Mouse (Mus musculus) liver, postnatal 0 days (tissue): ENCODE results near the gene Dusp18. TPM values are rescaled to one million over a fixed set of nuclear protein-coding genes. Genes with fewer than 3 reads are reported as not detected.

Experiments
- ATAC-seq: fragments of 200-750 bp; cut with Nextera tagmentation; 2 replicates; pipeline ENCODE4 v1.8.0; 2017; ENCODE audit warnings: mild to moderate bottlenecking, moderate library complexity
- DNase-seq: peaks from one replicate; pipeline ENCODE4 v3.0.0-alpha.2; 2016
- H3K27ac ChIP-seq: fragments of 300-500 bp; sonication (generic); 2 replicates; pipeline ENCODE4 v1.5.1; 2014; ENCODE audit warnings: antibody characterized with exemption, moderate library complexity, mild to moderate bottlenecking, low read depth
- H3K27me3 ChIP-seq: fragments of 300-500 bp; sonication (generic); 2 replicates; pipeline ENCODE4 v1.6.1; 2014; ENCODE audit warnings: low read length, control low read depth, mixed read lengths; ENCODE audit not compliant: insufficient read depth
- H3K36me3 ChIP-seq: fragments of 300-500 bp; sonication (generic); replicated peaks from 2 replicates; pipeline ENCODE4 v1.6.1; 2014; ENCODE audit warnings: mild to moderate bottlenecking, control low read depth, low read length, moderate library complexity, mixed read lengths; ENCODE audit not compliant: insufficient read depth
- H3K4me1 ChIP-seq: fragments of 300-500 bp; sonication (generic); 2 replicates; pipeline ENCODE4 v1.6.1; 2014; ENCODE audit warnings: antibody characterized with exemption, mild to moderate bottlenecking, control low read depth; ENCODE audit not compliant: insufficient read depth
- H3K4me2 ChIP-seq: fragments of 300-500 bp; sonication (generic); 2 replicates; pipeline ENCODE4 v1.6.1; 2014; ENCODE audit warnings: low read depth, mild to moderate bottlenecking, low read length, moderate library complexity, mixed read lengths
- H3K4me3 ChIP-seq: fragments of 300-500 bp; sonication (generic); 2 replicates; pipeline ENCODE4 v1.5.1; 2014; ENCODE audit warnings: low read depth, low read length
- H3K9ac ChIP-seq: fragments of 300-500 bp; sonication (generic); replicated peaks from 2 replicates; pipeline ENCODE4 v1.6.1; 2014; ENCODE audit warnings: mild to moderate bottlenecking, moderate library complexity
- H3K9me3 ChIP-seq: fragments of 300-500 bp; sonication (generic); 2 replicates; pipeline ENCODE4 v1.6.1; 2016; ENCODE audit warnings: mild to moderate bottlenecking, control low read depth, low read length, mixed read lengths
- CTCF ChIP-seq: sonication (generic); IDR thresholded peaks from 2 replicates; pipeline ENCODE4 v1.5.1; 2016; ENCODE audit warnings: antibody characterized with exemption, low read depth
- EP300 ChIP-seq: IDR thresholded peaks from 2 replicates; pipeline ENCODE4 v1.6.1; 2016; ENCODE audit warnings: antibody characterized with exemption, low read depth, mild to moderate bottlenecking
- WGBS: fragments of 180-500 bp; shearing (Covaris S2); extraction: QIAGEN DNeasy Blood & Tissue Kit; methylation state at CpG from one replicate; pipeline ENCODE4 v1.1.7; 2014; ENCODE audit not compliant: insufficient replicate concordance; 5-methylcytosine and 5-hydroxymethylcytosine counted together
- polyA plus RNA-seq: library from polyadenylated mRNA; unstranded; fragments of >200 nt; fragmentation: Nextera tagmentation; extraction: Ambion mirVana; gene quantifications from 2 replicates; pipeline ENCODE4 v1.2.1, GENCODE M21; 2015

Gene Dusp18
- polyA plus RNA-seq, 1 experiment from 2014 or later = 0.27 TPM

DNA sequence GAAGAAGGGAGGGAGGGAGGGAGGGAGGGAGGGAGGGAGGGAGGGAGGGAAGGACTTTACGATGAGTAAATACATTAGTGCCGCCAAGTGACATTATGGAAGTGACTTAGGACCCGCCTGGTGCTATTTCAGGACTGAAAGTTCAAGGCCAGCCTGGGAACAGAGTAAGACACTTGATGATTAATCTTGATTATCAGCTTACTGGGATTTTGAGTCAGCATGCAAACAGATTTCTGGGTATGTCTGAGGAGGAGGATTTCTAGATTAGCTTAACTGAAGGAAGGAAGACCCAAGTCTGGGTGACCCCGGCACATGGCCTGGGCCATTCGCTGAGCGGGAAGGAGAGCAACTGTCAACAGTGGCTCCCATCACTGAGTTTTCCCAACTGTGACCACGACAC lies 25.4 kb downstream of the Dusp18 start:
- H3K4me1 ChIP-seq = no peaks in the 10 kb centered on the region
- peaks cover 32% of the 10 kb centered on the region for H3K36me3 ChIP-seq
- H3K27ac ChIP-seq = no peak overlapping the region
- H3K9me3 ChIP-seq = no peaks in the 10 kb centered on the region
- DNase-seq (no peak), ATAC-seq (no peak)
- H3K9ac ChIP-seq = no peak overlapping the region
- TF ChIP-seq EP300 = no peak
- no peak for TF ChIP-seq CTCF
- H3K27me3 ChIP-seq = no peaks in the 10 kb centered on the region
- H3K4me2 ChIP-seq = no peak overlapping the region
- H3K4me3 ChIP-seq = no peak overlapping the region
- 79% methylated on average over 7 of the region's 7 CpGs for WGBS

DNA sequence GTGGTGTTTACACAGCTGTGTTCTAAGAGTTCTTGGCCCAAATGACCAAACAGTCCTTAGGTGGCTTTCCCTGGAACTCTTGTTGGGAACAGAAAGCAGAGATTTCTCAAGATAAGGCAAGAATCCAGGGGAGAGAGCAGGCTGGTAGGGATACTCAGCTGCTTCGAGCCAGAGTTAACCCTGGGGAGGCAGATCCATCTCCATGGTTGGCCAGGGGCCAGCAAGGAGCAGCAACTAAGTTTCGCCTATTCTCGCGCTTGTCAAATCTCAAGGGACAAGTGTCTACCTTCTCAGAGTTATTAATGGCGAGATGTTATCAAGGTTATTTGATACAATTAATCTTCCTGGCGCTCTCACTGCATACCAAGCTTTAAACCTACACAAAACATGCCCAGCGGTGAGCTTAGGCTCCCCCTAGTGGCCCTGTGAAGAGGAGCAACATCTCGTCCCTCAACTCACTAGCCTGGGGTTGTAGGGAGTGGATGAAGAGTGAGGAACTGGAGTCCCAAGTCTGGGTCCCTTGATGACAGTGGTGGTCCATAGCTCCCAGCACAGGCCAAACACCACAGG lies 26.3 kb downstream of the Dusp18 start:
- TF ChIP-seq CTCF = peak; percentile 81
- TF ChIP-seq EP300 = no peak
- Histone ChIP-seq H3K36me3 (peaks cover 40% of the 10 kb centered on the region), H3K27ac (no peak overlapping the region), H3K4me2 (no peak overlapping the region), H3K4me1 (no peaks in the 10 kb centered on the region), H3K9ac (no peak overlapping the region), H3K27me3 (no peaks in the 10 kb centered on the region), H3K4me3 (no peak overlapping the region), H3K9me3 (no peaks in the 10 kb centered on the region)
- no peak for ATAC-seq
- 33% methylated on average over 8 of the region's 8 CpGs for WGBS
- DNase-seq = peak; percentile 45

DNA sequence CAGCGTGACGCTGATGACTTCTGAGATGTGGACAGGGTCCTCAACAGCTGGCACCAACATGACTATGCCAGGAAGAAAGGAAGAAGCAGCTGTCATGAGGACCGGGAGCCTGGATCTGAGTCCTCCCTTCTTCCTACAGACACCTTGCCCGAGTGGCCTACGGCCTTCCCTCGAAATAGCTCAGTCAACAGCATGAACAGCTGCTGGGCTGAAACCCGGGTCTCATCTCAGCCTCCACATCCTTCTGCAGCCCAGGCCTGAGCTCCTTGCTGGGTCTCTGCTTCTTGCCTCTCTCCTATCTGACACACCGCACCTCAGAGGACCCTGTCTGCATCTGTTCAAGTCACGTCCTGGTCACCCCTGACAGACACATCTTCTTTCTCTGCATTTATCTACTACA lies 27.1 kb downstream of the Dusp18 start:
- WGBS = 83% methylated on average over 9 of the region's 9 CpGs
- no peaks in the 10 kb centered on the region for H3K9me3 ChIP-seq

DNA sequence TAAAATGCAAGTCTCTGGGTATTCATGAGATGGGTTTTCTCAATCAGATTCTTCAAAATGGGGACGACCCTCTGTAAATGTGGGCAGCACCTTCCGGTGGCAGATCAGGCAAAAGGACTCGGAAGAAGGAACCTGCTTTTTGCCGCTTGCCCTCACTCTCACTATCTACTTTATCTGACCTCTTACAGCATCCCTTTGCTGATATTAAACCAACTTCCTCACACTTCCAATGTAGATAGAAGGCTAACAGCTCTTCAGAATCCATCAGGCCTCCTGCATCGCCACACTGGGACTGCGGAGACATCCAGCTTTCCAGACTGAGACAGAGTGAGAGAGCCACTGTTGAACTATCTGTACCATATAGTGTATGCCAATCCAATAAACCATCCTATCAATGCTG lies 27.7 kb downstream of the Dusp18 start:
- no peaks in the 10 kb centered on the region for H3K4me1 ChIP-seq
- H3K4me2 ChIP-seq = no peak overlapping the region
- ATAC-seq = no peak
- no peak overlapping the region for H3K9ac ChIP-seq
- no peak overlapping the region for H3K27ac ChIP-seq
- no peak for DNase-seq
- 85% methylated on average over 6 of the region's 6 CpGs for WGBS
- H3K9me3 ChIP-seq = no peaks in the 10 kb centered on the region
- no peak for TF ChIP-seq EP300
- no peak for TF ChIP-seq CTCF
- H3K36me3 ChIP-seq = peaks cover 49% of the 10 kb centered on the region
- H3K4me3 ChIP-seq = no peak overlapping the region
- no peaks in the 10 kb centered on the region for H3K27me3 ChIP-seq

More for the DNA sequence above, 27.1 kb downstream of the Dusp18 start:
- TF ChIP-seq EP300 (no peak), CTCF (no peak)
- H3K27me3 ChIP-seq = no peaks in the 10 kb centered on the region
- H3K27ac ChIP-seq = no peak overlapping the region
- H3K4me2 ChIP-seq = no peak overlapping the region
- no peak overlapping the region for H3K4me3 ChIP-seq
- H3K4me1 ChIP-seq = no peaks in the 10 kb centered on the region
- H3K36me3 ChIP-seq = peaks cover 47% of the 10 kb centered on the region
- ATAC-seq = no peak
- DNase-seq = no peak
- H3K9ac ChIP-seq = no peak overlapping the region

DNA sequence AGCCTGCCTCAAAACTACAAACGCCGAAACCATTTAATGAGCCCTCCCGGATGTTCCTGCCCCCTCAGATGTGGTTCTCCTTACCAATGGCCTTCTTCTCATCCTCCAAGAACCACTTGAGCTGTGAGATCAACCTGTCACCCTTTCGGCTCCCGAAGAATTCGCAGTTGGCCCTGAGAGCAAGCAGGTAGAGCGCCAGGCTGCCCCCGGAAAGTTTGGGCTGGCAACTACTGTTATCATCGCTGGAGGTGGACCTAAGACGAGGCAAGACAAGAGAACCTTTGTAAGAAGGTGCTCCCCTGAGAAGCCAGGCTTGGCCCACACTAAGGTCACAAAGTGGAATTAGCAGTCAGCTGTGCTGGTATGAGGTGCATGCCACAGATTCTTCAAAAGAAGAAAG lies 30.9 kb downstream of the Dusp18 start:
- TF ChIP-seq CTCF = no peak
- no peak for TF ChIP-seq EP300
- 85% methylated on average over 10 of the region's 10 CpGs for WGBS
- no peak overlapping the region for H3K27ac ChIP-seq

DNA sequence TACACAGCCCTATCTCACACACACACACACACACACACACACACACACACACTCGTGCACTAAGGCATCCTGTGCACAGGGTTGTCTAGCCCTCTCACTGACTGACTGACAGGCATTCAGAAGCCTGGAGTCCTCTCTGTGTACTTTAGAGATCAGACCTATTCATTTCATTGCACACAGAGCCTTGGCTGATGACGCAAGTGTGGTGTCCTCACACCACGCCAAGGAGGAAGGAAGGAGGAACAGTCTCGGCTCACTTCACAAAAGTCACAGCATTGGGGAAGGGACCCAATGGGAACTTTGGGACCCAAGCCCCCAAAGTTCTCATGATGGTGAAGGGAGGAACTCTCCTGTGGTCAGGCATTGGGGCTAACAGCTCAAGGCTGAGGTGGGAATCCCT lies 35.0 kb downstream of the Dusp18 start:
- Histone ChIP-seq H3K27me3 (no peaks in the 10 kb centered on the region), H3K9me3 (no peaks in the 10 kb centered on the region), H3K4me1 (peaks cover 13% of the 10 kb centered on the region; the same call in 1 of the 2 replicates), H3K27ac (0 out of 2 replicates have a peak overlapping the region, but pooled peaks have one; percentile 70), H3K4me3 (peak overlapping the region; percentile 58), H3K4me2 (peak overlapping the region; percentile 76), H3K9ac (no peak overlapping the region), H3K36me3 (peaks cover 18% of the 10 kb centered on the region)
- 31% methylated on average over 4 of the region's 4 CpGs for WGBS
- TF ChIP-seq EP300 (no peak), CTCF (no peak)
- peak; percentile 33; the same call in 1 of the 2 replicates for ATAC-seq
- peak; percentile 58 for DNase-seq

More for the DNA sequence above, 30.9 kb downstream of the Dusp18 start:
- ATAC-seq = no peak
- H3K4me1 ChIP-seq = peaks cover 5% of the 10 kb centered on the region; the same call in 1 of the 2 replicates
- no peak overlapping the region for H3K9ac ChIP-seq
- no peaks in the 10 kb centered on the region for H3K9me3 ChIP-seq
- H3K4me3 ChIP-seq = no peak overlapping the region
- no peak for DNase-seq
- H3K27me3 ChIP-seq = no peaks in the 10 kb centered on the region
- peaks cover 42% of the 10 kb centered on the region for H3K36me3 ChIP-seq
- H3K4me2 ChIP-seq = no peak overlapping the region
